Mouse (Mus musculus) erythroid progenitor cell, adult 5-6 weeks (primary cell): ENCODE data around the gene Csn1s2a. TPM values are rescaled to one million over a fixed set of nuclear protein-coding genes. Genes with fewer than 3 reads are reported as not detected.
"Not testable (repeated sequence)": the region's sequence is repeated elsewhere in the genome, so short reads cannot be mapped to it uniquely, and the experiment has no call there.

Experiments used
- ATAC-seq: replicated peaks from 2 replicates; pipeline ENCODE4 v1.8.0; 2016; ENCODE audit warnings: moderate number of reproducible peaks, mild to moderate bottlenecking, moderate TSS enrichment, inconsistent platforms; ENCODE audit not compliant: poor library complexity, low FRiP score, severe bottlenecking
- total RNA-seq, 2 experiments: library from RNA; stranded (forward) in 1 of 2; stranded (reverse) in 1 of 2; fragments of 150-400 nt in 1 of 2; fragments of 186-747, 209-891 nt in 1 of 2; gene quantifications; 2 replicates each; pipeline versions ENCODE4 v1.2.3 to v1.2.4; 2015 to 2017; ENCODE audit warnings: low replicate concordance in 2 of 2

The Csn1s2a gene
- total RNA-seq (2015; ENCODE audit: low replicate concordance), result not detected in 2 replicates
- total RNA-seq (2017; ENCODE audit: low replicate concordance), result not detected in 2 replicates

- ATAC-seq, result no peak
These were observed at the start of gene Csn1s2a for GRCm38 (mm10) chr5:87774267-87774666. Csn1s2a (plus strand) TSS chr5:87774567.

- no peak for ATAC-seq
These were observed 39.5 kb upstream of the Csn1s2a start for GRCm38 (mm10) chr5:87734821-87735220.

- ATAC-seq, result no peak
These were observed 20.9 kb upstream of the Csn1s2a start for GRCm38 (mm10) chr5:87753471-87753870.

- ATAC-seq, result no peak
These were observed 9.8 kb upstream of the Csn1s2a start for GRCm38 (mm10) chr5:87764546-87764945.

- not testable (repeated sequence) for ATAC-seq
These were observed 2.2 kb upstream of the Csn1s2a start for GRCm38 (mm10) chr5:87772151-87772550.

- no peak for ATAC-seq
These were observed 8.4 kb downstream of the Csn1s2a start for GRCm38 (mm10) chr5:87782731-87783130.

GRCm38 (mm10) chr5:87807782-87808181 lies 33.4 kb downstream of the Csn1s2a start, which contains the start of gene Csn1s2b:
Csn1s2b (plus strand) TSS chr5:87808082.
- ATAC-seq, result no peak

GRCm38 (mm10) chr5:87809253-87809652 lies 34.9 kb downstream of the Csn1s2a start:
- ATAC-seq, result no peak

- no peak for ATAC-seq
These were observed 51.0 kb downstream of the Csn1s2a start, which contains the start of gene Prr27 for GRCm38 (mm10) chr5:87825386-87825785. Prr27 (plus strand) TSS chr5:87825686.

Other genes with a start within 250 kb of the Csn1s2a start
- gene Sult1b1, start 236.4 kb upstream of the Csn1s2a start, total RNA-seq (2015; ENCODE audit: low replicate concordance), result not detected in 2 replicates
- not detected in 2 replicates for gene Sult1b1, start 236.4 kb upstream of the Csn1s2a start, total RNA-seq (2017; ENCODE audit: low replicate concordance)
- not detected in 2 replicates for gene Sult1d1, start 205.5 kb upstream of the Csn1s2a start, total RNA-seq (2015; ENCODE audit: low replicate concordance)
- not detected in 2 replicates for gene Sult1d1, start 205.5 kb upstream of the Csn1s2a start, total RNA-seq (2017; ENCODE audit: low replicate concordance)
- not detected in 2 replicates for gene Sult1e1, start 183.0 kb upstream of the Csn1s2a start, total RNA-seq (2015; ENCODE audit: low replicate concordance)
- not detected in 2 replicates for gene Sult1e1, start 183.0 kb upstream of the Csn1s2a start, total RNA-seq (2017; ENCODE audit: low replicate concordance)
- not detected in 2 replicates for gene Csn1s1, start 108.4 kb upstream of the Csn1s2a start, total RNA-seq (2015; ENCODE audit: low replicate concordance)
- gene Csn1s1, start 108.4 kb upstream of the Csn1s2a start, total RNA-seq (2017; ENCODE audit: low replicate concordance), result not detected in 2 replicates
- gene Csn2, start 74.9 kb upstream of the Csn1s2a start, total RNA-seq (2015; ENCODE audit: low replicate concordance), result not detected in 2 replicates
- gene Csn2, start 74.9 kb upstream of the Csn1s2a start, total RNA-seq (2017; ENCODE audit: low replicate concordance), result not detected in 2 replicates
- gene Csn1s2b, start 33.5 kb downstream of the Csn1s2a start, total RNA-seq (2015; ENCODE audit: low replicate concordance), result not detected in 2 replicates
- not detected in 2 replicates for gene Csn1s2b, start 33.5 kb downstream of the Csn1s2a start, total RNA-seq (2017; ENCODE audit: low replicate concordance)
- not detected in 2 replicates for gene Prr27, start 51.1 kb downstream of the Csn1s2a start, total RNA-seq (2015; ENCODE audit: low replicate concordance)
- not detected in 2 replicates for gene Prr27, start 51.1 kb downstream of the Csn1s2a start, total RNA-seq (2017; ENCODE audit: low replicate concordance)
- not detected in 2 replicates for gene Odam, start 110.5 kb downstream of the Csn1s2a start, total RNA-seq (2015; ENCODE audit: low replicate concordance)
- not detected in 2 replicates for gene Odam, start 110.5 kb downstream of the Csn1s2a start, total RNA-seq (2017; ENCODE audit: low replicate concordance)
- not detected in 2 replicates for gene Csn3, start 151.0 kb downstream of the Csn1s2a start, total RNA-seq (2015; ENCODE audit: low replicate concordance)
- not detected in 2 replicates for gene Csn3, start 151.0 kb downstream of the Csn1s2a start, total RNA-seq (2017; ENCODE audit: low replicate concordance)
- gene 2310003L06Rik, start 194.9 kb downstream of the Csn1s2a start, total RNA-seq (2015; ENCODE audit: low replicate concordance), result not detected in 2 replicates
- not detected in 2 replicates for gene 2310003L06Rik, start 194.9 kb downstream of the Csn1s2a start, total RNA-seq (2017; ENCODE audit: low replicate concordance)
- not detected in 2 replicates for gene Gm28434, start 194.9 kb downstream of the Csn1s2a start, total RNA-seq (2015; ENCODE audit: low replicate concordance)
- gene Gm28434, start 194.9 kb downstream of the Csn1s2a start, total RNA-seq (2017; ENCODE audit: low replicate concordance), result not detected in 2 replicates
- not detected in 2 replicates for gene Cabs1, start 204.9 kb downstream of the Csn1s2a start, total RNA-seq (2015; ENCODE audit: low replicate concordance)
- not detected in 2 replicates for gene Cabs1, start 204.9 kb downstream of the Csn1s2a start, total RNA-seq (2017; ENCODE audit: low replicate concordance)
- not detected in 2 replicates for gene Smr3a, start 228.0 kb downstream of the Csn1s2a start, total RNA-seq (2015; ENCODE audit: low replicate concordance)
- not detected in 2 replicates for gene Smr3a, start 228.0 kb downstream of the Csn1s2a start, total RNA-seq (2017; ENCODE audit: low replicate concordance)